Mouse (Mus musculus) spleen, adult 12 weeks (tissue): Measurements from ENCODE around the gene Slc22a4.
"Not testable (repeated sequence)": the region's sequence is repeated elsewhere in the genome, so short reads cannot be mapped to it uniquely, and the experiment has no call there.

ENCODE experiments used
- DNase-seq: peaks from one replicate; pipeline ENCODE4 v3.0.0; 2022; ENCODE audit warnings: low spot score

Gene Slc22a4

GRCm38 (mm10) chr11:54057428-54057827 lies 29.5 kb upstream of the Slc22a4 start:
- DNase-seq = no peak

GRCm38 (mm10) chr11:54056132-54056531 lies 28.2 kb upstream of the Slc22a4 start:
- DNase-seq = no peak

GRCm38 (mm10) chr11:54054257-54054656 lies 26.4 kb upstream of the Slc22a4 start:
- DNase-seq = no peak

GRCm38 (mm10) chr11:54053090-54053489 lies 25.2 kb upstream of the Slc22a4 start:
- no peak for DNase-seq

GRCm38 (mm10) chr11:54052128-54052527 lies 24.2 kb upstream of the Slc22a4 start:
- no peak for DNase-seq

GRCm38 (mm10) chr11:54051161-54051560 lies 23.3 kb upstream of the Slc22a4 start:
- DNase-seq = no peak

GRCm38 (mm10) chr11:54050205-54050604 lies 22.3 kb upstream of the Slc22a4 start:
- no peak for DNase-seq

GRCm38 (mm10) chr11:54040676-54041075 lies 12.8 kb upstream of the Slc22a4 start:
- DNase-seq = no peak

- not testable (repeated sequence) for DNase-seq
Measured at GRCm38 (mm10) chr11:54032872-54033271, 5.0 kb upstream of the Slc22a4 start.

- DNase-seq = no peak
Measured at GRCm38 (mm10) chr11:54028997-54029396, 1.1 kb upstream of the Slc22a4 start.

- DNase-seq = peak; percentile 26
Measured at GRCm38 (mm10) chr11:54027131-54028043, 503 bp downstream of the Slc22a4 start.

GRCm38 (mm10) chr11:54026491-54027041 lies 1.3 kb downstream of the Slc22a4 start:
- DNase-seq = peak; percentile 66

GRCm38 (mm10) chr11:54021396-54022093 lies 6.3 kb downstream of the Slc22a4 start:
- no peak for DNase-seq

- no peak for DNase-seq
Measured at GRCm38 (mm10) chr11:54018893-54019732, 8.8 kb downstream of the Slc22a4 start.

- no peak for DNase-seq
Measured at GRCm38 (mm10) chr11:54017596-54017995, 10.3 kb downstream of the Slc22a4 start.

- no peak for DNase-seq
Measured at GRCm38 (mm10) chr11:54016051-54016450, 11.8 kb downstream of the Slc22a4 start.

- DNase-seq = no peak
Measured at GRCm38 (mm10) chr11:54012961-54013360, 14.9 kb downstream of the Slc22a4 start.

GRCm38 (mm10) chr11:54011255-54011654 lies 16.6 kb downstream of the Slc22a4 start:
- DNase-seq = no peak

- DNase-seq = no peak
Measured at GRCm38 (mm10) chr11:54008416-54008920, 19.4 kb downstream of the Slc22a4 start.

GRCm38 (mm10) chr11:54007717-54008116 lies 20.2 kb downstream of the Slc22a4 start:
- DNase-seq = no peak

GRCm38 (mm10) chr11:54006901-54007300 lies 21.0 kb downstream of the Slc22a4 start:
- DNase-seq = no peak

GRCm38 (mm10) chr11:54006362-54006761 lies 21.5 kb downstream of the Slc22a4 start:
- not testable (repeated sequence) for DNase-seq
